Mouse (Mus musculus) thymus, postnatal 25 days (tissue): ENCODE data around the gene Megf6.

Source experiments
- DNase-seq: peaks from one replicate; pipeline ENCODE4 v3.0.0; 2022

Megf6 gene

DNA sequence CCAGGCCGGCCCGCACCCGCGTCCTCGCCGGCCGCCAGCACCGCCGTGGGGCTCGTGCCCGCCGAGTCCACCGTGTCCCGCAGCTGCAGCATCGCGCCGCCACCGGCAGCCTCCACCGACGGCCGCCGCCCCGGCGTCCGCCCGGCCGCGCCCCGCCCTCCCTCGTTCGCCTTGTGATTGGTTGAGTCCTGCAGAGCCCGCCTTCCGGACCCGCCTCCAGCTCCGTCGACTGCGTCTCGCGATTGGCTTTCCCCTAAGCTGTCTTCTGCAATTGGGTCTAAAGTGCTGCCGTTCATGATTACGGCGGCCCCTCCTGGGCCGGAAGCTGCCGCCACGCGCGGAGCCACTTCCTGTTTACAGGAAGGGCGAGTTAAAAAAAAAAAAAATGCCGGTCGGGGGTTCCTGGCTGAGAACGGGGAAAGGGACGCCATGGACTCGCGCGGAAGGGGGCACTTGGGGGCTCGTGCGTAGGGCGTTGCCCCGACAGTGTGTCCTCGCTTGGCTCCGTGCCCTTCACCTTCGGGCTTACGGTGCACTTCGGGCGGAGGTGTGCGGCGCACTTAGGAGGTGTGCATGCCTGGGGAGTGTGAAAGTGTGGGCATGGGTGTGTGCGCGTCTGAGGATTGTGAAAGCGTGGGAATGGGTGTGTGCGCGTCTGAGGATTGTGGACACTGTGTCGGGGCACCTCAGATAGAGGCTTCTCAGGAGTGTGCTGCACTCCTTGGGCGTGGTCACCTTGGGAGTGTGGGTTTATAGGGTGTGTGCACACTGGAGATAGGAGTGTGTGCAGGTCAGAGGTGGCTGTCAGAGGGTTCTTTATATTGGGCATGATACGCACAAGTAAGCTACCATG, 9.8 kb upstream of the Megf6 start, which contains the start of gene Tprgl:
TSS of gene Tprgl (minus strand) at position 129 of the 853 bp plus-strand sequence.
- peak; percentile 98 for DNase-seq

DNA sequence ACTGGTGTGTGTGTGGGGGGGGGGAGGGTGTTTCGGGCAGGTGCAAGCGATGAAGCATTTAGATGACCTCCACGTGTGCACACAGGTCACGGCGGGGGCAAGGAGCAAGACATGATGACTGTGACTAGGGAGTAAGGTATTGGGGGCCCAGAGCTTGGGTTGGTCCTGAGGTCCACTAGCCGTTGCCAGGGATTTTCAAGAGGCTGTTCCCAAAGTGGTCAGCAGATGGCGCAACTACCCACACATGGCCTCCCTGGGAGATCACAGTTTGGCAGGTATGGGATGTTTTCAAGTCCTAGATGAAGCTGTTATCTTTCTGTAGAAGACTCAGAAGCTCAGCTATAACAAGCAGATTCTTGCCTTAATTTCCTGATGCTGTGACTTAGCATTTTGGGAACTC, 7.2 kb upstream of the Megf6 start:
- DNase-seq, result peak; percentile 60

DNA sequence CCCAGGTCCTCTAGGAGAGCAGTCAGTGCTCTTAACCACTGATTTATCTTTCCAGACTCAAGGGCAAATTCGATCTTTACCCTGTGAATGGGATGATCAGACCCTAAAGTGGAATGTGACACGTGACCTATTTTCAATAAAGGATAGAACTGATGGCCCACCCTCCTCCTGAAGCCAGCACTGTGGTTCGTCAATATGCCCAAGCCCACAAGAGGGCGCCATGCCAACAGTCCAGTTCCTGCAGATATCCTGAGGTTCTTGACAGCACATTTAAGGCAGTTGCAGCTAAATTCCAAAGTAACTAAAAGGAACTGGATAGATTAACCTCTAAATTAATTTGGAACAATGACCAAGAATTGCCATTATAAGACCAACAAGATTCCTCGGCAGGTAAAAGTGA, 3.5 kb upstream of the Megf6 start:
- peak; percentile 47 for DNase-seq

DNA sequence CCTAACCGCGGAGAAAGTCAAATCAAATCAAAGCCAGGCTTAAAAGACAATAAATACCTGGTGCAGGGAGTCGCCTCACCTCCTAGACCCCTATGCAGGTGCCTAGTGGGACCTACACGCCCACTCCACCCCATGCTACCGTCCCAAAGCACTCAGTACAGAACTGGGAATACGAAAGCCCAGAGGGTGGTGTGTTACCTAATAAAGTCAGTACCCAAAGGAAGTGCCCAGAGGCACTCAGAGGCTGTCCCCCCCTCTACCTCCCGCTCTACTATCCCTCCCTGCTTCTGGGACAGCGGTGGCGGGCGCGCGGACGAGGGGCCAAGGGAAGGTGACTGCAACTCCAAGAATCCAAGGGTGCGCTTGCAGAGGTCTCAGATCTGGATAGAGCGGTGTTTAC, 509 bp upstream of the Megf6 start:
- no peak for DNase-seq

DNA sequence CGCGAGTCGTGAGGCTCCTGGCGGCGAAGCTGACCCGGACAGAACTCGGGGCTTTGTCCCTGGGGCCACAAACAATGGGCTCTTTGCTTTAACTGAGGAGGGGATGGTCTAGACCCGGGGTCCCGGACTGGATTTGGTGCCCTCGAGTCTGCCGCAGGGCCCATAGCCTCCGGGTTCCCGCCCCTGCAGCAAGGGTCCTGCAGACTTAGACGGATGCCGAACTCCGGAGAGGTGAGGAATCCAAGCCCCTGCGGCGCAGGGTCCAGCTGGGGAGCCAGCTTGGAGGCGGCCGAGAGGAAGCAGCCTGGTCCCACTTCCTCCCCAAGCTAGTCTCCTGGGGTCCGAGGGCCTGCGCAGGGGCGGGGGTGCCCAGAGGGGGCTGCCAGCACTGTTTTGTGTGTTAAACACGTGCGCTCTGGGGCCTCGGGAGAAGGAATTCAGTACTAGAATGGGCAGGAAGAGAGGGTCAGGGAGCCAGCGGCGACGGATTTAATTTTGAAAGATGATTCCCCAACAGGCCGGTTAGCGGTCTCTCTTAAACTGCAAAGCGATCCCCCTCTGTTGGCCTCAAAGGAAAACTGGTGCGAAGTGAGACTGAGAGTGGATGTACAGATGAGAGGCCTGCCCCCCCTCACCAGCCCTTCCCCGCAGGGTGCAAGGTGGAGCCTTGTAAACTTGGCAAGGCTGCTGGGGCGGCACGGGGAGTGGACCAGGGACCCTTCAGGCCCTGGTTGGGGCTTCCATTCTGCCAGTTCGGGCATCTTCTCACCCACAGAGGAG, 811 bp downstream of the Megf6 start:
- no peak for DNase-seq

DNA sequence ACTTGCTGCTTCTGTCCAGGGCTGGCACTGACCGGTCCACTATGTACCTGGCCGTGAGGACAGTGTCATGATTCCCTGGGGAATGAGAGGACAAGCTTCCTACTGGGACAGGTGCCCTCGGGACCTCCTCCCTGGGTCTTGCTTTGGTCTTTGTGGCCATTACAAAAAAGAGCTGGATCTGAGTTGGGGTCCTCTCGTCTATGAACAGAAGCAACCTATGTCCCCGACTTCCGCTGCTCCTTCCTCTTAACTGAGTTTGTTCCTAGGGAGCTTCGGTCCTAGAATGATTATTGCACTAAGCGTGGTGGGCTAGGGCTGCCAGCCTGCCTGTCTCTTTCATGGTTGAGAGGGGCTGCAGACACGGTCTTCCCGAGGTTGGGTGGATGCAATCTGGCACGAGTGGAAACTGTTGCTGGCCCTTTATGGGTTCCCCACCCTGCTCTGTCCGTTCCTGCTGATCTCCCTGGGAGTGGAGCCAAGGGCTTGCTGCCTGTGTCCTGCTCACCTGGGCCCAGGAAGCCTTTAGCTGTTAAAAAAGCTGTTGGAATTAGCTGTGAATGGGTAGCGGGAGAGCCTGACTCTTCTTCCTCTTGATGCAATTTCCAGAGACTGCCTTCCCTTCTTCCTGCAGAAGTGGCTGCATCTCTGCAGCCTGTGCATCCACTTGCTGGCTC, 1.5 kb downstream of the Megf6 start:
- no peak for DNase-seq

DNA sequence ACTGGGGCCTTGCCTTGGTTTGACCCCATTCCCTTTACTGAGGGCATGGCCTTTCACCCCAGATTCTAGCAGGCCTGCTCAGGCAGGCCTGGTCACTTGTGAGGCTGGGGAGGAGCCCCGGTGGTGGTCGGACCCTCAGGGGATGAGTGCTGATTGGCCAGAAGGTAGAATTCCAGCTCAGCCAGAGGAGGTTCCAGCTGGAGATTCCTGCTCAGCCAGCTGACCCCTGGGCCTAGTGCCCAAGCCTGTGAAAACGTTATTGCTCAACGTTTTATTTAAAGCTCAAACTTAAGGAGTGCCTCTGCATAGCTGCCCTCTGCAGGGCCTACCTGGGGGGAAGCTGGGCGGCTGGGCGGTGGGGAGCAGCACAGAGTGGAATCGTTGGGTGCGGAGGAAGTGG, 6.7 kb downstream of the Megf6 start:
- no peak for DNase-seq

DNA sequence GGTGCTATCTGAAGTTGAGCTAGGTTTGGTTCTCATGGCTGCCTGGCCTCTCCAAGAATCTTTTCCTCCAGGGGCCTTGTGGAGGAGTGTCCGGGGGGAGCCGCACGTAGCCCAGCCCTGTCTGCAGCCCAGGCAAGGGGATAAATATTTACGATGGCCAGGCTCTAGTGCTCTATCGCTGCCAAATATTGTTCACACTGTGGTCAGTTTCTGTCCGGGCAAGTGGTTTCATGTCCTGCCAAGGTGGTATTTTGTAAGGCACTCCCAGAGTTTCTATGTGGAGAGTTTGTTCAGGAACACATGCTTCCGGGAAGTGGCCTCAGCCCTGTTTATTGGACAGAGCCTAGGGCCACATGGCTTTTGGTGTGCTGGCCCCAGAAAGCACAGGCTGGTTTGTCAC, 10.5 kb downstream of the Megf6 start:
- DNase-seq, result no peak

DNA sequence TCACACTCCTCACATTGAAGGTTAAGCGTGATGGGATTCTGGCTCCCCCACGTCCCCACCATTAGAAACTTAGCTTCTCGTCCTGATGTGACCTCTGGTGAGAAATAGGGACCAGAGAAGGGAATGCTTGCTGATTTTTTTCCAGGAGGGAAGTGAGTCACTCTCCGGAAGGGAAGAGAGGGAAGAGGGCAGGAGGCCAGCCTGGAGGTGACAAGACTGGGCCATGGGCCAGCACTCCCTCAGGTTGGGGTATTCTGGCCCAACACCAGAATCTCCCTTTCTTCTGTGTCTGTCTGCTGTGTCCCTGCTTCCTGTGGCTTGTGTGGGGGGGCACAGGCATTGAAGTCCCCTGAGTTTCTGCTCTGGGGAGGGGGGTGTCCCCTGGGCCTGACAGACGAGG, 13.0 kb downstream of the Megf6 start:
- DNase-seq, result no peak

DNA sequence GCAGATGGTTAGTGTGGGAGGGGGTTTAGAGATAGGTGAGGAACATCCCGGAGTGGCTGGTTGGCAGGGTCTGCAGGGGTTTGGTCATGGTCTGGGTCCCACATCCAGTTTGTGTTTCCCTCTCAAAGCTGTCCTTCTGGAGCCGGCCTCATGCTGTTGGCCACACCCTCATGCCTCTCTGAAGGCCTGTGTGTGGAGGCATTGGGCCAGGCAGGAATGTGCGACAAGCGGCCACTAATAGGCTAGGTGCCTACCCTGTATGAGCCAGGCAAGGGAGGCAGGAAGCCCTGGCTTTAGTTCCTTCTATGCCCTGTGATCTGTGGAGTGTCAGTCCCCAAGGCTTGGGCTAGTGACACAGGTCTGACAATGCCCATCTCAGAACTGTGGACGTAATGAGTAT, 14.5 kb downstream of the Megf6 start:
- DNase-seq, result no peak

DNA sequence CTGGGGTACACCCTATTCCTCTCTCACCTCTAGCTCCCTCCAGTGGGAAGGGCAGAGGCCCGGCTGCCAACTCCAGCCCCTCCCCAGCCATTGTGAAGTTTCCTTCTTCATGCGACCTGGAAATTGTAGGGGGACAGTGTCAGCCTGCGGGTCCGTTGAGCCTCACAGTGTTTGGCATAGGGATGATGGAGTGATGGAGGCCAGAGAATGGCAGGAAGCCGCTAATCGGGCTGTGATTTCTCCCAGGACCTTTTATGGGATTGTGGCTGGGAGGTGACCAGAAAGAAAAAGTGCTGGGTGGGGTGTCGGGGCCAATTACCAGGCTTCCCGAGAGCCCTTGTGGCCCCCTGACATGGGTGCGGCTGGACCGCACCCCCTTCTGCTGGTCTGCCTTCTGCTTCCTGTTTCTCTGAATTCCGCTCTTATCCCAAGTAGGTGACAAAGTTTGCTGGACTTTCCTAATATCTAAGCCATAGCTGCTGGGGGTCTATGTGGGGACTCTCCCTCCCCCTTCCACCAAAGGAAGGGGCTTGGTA, 15.5 kb downstream of the Megf6 start:
- DNase-seq, result no peak

DNA sequence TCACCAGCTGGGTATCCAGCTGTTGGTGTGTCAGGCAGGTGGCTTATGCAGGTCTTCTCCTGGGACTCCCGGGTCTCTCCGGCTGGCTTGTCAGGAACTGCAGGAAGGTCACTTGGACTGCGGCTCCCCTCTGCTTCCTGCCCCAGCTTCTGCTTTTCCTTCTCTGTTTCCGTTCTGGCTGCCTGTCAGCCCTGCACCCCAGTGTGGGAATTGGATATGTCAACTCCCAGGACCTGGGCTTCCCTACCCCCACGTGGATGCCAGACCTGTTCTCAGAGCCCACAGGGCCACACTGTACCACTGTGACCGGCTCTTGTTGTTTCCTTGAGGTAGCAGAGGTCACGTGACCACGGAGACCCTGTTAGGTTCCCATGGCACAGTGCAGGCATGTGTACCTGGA, 18.4 kb downstream of the Megf6 start:
- DNase-seq, result no peak

DNA sequence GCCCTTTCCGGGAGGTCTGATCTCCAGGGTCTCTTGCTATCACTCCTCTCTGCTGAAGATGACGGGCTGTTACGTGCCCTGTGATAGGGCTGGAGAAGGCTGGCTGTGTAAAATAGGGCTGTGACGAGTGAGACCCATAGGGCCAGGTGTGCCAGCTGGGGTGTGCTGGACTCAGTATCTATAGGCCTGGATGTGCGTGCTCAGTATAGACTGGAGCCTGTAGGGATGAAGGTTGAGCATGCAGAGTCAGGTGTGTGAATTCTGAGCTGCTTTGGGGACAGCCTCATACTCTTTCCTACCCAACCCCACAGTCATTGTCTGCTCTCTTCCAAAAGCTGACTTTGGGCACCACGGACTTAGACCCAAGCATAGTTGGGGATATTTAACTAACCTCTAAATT, 27.4 kb downstream of the Megf6 start:
- no peak for DNase-seq

DNA sequence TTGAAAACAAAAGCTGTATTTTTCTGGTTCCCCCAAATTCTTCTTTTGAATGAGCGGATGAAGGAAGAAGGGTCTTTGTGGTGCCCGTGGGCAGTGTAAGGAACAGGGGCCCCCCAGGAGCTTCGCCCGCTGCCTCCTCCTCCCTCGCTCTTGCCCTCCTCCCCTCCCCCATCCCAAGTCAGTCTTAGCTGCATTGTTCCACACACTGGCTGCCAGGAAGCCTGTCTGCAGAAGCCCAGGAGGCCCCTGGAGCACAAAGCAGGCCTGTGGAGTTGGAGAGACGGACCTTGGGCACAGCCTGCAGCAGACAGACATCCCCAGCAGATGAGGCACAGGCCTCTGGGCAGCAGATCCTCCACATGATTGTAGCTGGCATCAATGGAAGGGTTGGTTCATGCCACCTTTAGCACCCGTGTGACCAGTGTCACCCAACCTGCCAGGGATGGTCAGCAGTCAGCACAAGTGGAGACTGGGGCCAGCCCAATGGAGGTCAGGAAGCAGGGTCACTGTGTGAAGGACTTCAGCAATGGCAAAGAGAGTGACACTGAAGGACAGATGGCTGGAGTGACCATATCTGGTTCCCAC, 27.9 kb downstream of the Megf6 start:
- DNase-seq, result no peak

DNA sequence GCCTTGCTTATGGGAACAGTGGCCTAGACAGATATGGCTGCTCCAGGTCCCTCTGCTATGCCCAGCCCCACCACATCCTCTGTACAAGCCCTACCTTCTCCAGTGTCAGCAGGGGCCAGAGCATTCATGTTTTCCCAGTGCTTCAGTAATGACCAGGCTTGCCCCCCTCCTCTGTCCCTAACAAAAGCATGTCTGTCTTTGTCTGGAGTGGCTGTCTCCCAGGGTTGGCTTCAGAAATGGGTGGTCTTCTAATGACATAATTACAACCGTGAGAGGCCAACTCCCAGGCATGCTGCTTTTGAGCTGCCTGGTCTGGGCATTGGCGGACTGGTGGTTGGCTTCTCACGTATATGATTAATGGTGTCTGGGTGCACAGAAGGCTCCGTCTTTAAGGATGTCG, 31.0 kb downstream of the Megf6 start:
- no peak for DNase-seq

DNA sequence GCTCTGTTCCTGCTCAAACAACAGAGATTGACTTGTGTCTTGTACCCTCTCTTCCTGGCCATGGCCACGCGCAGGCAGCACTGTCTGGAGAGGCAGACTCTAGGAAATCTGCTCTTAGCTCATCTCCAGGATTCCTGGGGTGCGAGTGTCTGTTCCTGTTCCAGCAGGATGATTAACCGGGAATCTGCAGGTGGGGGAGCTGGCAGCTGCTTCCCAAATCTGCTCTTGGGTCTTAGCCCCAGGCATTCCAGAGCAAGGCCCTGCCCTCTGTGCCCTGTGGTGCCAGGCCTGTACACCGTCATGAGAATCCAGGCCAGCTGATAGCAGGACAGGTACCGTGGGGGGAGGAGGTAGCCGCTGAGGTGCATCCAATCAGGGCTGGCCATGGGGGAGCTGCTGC, 34.0 kb downstream of the Megf6 start:
- DNase-seq, result no peak

DNA sequence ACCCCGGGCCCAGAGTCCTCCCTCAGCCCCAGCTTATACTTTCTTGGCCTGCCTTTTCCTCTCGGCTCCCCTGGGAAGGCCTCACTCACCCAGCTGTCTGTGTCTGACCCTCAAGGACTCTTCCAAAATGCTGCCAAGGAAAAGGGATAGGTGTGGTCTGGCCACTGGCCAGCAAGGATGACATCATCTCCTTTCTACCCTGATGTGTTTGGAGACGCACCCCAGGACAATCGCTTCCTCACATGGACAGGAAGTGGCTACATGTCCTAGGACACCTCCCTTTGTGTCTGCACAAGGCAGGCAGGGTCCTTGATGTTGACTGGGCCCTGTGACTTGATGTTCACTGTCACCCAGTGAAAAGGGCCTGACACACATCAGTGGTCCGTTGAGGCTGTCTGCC, 34.9 kb downstream of the Megf6 start:
- DNase-seq, result no peak

DNA sequence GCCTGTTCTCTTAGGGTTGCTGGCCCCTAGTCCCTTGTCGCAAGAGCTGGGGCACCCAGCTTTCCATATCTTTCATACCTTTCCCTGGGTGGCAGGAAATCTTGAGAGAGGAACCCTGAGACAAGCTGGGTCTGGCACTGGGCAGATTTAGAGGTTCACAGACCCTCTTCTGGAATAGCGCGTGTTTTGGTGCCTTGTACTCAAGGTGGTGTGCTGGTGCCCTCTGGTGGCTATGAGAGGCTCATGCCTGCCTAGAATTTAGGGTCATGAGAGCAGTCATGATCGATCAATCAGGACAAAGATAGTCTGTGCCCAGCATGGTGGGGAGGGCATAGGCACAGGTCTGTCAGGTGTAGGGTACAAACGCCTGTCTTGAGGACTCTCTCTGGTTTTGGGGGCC, 36.7 kb downstream of the Megf6 start:
- DNase-seq, result peak; percentile 46

DNA sequence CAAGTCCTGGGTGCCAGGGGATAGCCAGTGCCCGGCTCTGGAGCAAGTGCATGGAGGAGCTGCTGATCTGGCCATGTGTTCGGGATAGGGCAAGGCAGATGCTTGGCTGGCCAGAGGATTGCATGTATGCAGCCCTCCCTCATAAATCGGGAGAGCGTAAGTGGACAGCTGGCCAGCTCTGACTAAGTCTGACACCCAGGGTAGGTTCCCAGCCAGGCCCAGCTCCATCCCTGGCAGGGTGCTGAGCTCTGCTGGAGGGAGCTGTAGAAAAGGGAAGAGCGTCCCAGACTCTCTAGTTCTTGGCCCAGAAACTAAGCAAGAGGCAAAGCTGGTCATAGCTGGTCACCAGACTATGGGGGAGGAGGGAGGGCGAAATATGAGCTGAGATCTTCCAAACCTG, 38.5 kb downstream of the Megf6 start:
- DNase-seq, result no peak

DNA sequence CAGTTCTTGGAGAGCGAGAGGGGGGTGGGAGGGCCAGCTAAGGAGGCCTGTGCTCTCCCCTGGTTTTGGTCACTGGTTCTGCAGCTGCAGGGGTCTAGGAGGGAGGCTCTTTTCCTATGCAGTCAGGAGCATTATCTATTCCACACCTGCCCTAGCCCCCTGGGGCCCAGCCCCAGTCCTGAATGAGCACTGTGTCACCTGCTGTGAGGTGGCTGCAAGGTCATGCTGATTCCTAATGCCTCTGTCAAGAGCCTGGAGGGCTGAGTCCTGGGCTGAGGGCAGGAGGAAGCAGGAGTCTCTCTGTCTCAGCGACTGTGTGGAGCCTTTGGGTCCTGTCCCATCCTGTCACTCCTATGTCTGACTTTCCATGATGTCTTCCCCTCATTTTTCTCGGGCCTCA, 39.3 kb downstream of the Megf6 start:
- DNase-seq, result no peak

DNA sequence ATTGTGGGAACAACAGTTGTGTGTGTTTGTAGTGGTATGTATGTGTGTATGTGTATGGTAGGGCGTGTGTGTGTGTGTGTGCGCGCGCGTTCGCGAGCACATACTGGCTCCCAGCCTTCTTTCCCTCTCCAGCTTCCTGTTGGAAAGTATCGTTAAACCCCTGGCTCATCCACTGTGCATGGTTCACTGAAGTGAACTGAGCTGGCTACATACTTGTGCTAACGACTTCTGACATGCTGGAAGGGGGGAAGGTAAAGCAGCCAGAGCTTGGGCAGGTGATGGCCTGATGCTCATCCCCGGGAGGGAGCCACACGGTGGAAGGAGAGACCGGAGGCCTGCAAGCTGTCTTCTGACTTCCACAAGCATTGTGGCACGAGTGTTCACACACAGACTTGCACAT, 40.9 kb downstream of the Megf6 start:
- DNase-seq, result no peak

DNA sequence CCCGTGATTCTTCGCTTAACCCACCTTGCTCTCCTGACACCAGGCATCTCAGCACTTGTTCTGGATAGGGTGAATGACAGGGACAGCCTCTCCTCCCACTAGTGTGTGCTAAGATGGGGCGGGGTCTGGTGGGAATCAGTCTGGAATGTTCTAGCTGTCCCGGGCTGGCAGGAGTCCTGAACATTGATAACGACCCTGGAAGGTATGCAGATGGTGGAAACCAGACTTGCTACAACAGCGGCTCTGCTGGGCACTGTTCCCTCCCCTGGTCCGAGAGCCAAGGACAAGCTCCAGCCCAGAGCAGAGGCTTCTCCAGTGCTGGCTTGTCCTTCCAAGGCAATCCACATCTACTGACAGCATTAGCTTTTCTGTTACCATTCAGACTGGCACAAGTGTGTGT, 43.1 kb downstream of the Megf6 start:
- no peak for DNase-seq

DNA sequence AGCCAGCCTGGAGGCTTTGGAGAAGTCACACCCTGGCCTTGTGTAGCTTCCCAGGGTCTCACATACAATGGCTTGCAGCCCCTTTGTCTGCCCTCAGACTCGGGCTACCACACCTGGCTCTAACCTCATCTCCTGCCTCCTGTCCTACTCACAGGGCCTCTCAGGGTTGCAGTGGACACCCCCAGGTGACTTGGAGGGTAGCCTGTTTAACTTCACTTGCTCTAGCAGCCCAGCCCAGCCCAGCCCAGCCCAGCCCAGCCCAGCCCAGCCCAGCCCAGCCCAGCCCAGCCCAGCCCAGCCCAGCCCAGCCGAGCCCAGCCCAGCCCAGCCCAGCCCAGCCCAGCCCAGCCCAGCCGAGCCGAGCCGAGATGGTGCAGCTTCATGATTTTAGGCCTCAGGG, 43.5 kb downstream of the Megf6 start:
- DNase-seq, result no peak
